Mouse (Mus musculus) liver, postnatal 0 days (tissue): ENCODE results near the gene Efs.

ENCODE experiments used
- CTCF ChIP-seq: sonication (generic); IDR thresholded peaks from 2 replicates; pipeline ENCODE4 v1.5.1; 2016; ENCODE audit warnings: antibody characterized with exemption, low read depth
- EP300 ChIP-seq: IDR thresholded peaks from 2 replicates; pipeline ENCODE4 v1.6.1; 2016; ENCODE audit warnings: antibody characterized with exemption, low read depth, mild to moderate bottlenecking

DNA sequence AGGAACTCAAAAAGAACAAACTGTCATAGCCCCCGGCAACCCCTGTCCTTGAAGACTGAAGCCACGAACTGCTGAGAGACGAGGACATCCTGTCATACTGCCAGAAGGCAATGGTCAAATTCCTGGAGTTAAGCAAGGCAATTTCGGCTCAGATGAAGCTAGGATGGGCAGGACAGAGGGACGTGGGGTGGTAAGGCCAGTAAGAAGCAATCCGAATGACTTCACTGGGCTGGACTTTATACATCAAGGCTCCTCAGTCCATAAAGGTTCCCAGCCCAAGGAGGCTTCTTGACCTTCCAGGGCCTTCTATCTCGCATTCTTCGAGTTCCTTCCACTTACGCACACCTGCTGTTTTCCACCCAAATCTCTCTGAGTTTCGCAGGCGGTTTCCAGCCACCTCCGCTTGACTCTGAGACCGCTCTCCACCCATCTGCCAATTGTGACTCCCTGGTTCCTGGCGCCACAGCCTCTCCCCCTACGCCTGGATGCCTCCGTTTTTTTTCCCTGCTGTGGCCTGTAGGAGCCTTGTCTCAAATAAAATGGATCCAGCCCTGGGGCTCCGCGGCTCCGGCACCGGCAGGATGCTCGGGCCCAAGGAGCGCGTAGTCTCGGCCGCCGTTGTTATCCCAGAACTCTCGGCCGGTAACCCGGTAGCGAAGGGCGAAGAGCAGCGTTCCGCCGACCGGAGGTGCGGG lies 49.9 kb downstream of the Efs start:
- no peak for TF ChIP-seq EP300
- TF ChIP-seq CTCF: no peak
